Mouse (Mus musculus) lung, postnatal 4 days (tissue): ENCODE data around the gene 4930519P11Rik.

Experiments used
- DNase-seq, 2 experiments: peaks; one replicate each; pipeline ENCODE4 v3.0.0; 2021

Gene 4930519P11Rik

DNA sequence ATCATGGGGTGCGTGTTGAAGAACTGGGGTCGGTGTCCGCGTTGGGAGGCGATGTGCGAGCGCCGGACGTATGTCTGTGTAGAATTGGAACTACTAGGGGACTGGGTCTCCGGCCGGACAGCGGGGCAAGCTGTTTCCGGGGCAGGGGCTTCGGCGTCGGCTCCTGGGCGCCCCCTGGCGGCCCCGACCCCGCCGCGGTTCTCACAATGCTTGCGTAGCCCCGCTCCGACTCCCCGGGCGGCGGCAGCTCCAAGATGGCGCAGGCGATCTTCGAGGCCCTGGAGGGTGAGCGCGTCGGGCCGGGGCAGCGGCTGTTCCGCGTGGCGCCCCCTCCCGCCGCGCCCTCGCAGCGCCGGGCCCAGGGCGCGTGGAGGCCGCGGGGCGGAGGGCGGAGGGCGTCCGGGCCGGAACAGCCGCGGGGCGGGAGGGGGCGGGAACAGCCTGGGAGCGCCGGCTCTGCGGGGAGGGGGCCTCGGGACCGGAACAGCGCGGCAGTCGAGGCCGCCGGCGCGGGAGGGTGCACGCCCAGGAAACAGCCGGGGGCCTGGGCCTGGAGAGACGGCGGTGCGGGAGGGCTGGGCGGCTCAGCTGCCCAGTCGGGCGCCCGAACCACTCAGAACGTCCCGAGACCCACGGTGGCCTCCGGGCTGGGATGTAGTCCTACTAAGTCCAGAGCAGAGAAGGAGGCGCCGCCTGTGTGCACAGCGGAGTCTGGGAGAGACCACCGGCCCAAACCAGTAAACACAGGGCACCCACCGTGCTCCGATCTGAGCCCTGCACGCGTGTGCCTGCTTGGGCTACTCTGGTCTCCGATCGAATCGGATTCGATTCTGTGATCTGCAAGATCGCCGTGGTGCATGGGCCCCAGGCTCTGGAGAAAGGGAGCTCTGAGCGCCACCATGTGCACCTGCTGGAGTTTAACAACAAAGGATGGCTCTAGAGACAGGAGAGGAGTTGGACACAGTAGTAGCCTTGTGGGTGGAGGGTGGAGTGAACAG lies at the start of gene 4930519P11Rik, which contains the start of gene Zfp341:
Gene 4930519P11Rik, minus strand, starts transcription at position 320 of the 998 bp plus-strand sequence.
Gene Zfp341, plus strand, starts transcription at position 180 of the 998 bp plus-strand sequence.
- peak; percentile 94 to 97 for DNase-seq

DNA sequence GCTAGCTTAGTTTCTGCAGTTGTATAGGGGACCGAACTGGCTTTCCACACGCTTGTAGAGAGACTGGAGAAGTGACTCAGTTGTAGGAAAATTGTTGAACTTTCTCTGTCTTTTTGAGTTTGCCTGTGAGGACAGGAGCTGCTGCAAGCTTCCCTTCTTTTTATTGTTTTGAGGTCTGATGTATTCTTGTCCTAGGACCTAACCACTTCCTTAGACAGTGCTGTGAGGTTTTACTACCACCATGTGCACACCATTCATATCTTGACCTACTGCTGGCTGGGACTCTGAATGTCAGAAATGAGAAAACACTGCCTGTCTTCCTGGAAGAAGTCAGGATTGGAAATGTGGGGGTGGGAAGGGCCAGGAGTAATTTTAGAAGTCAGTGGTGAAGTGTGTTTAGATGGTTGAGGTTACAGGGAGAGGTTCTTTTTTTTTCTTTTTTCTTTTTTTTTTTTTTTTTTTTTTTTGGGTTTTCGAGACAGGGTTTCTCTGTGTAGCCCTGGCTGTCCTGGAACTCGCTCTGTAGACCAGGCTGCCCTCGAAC lies 46.4 kb upstream of the 4930519P11Rik start:
- DNase-seq = no peak

DNA sequence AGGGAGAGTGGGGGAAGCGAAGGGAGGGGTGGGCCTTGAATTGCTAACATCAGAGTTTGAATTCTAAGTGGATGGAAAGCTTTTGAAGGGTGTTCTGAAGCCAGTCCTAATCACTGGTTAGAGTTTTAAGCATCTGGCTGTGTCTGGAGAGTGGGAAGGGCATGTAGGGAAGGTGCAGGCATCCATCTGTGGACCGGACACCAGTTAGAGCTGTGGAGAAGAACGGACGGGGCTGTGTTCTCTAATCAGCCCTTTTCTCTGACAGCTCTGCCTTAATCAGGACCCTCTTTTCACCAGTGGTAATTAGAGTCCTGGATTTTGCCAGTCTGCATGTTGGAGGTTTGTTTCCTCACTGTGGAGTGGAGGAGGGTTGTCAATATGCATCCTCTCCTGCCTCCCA lies 45.8 kb upstream of the 4930519P11Rik start:
- DNase-seq = no peak

DNA sequence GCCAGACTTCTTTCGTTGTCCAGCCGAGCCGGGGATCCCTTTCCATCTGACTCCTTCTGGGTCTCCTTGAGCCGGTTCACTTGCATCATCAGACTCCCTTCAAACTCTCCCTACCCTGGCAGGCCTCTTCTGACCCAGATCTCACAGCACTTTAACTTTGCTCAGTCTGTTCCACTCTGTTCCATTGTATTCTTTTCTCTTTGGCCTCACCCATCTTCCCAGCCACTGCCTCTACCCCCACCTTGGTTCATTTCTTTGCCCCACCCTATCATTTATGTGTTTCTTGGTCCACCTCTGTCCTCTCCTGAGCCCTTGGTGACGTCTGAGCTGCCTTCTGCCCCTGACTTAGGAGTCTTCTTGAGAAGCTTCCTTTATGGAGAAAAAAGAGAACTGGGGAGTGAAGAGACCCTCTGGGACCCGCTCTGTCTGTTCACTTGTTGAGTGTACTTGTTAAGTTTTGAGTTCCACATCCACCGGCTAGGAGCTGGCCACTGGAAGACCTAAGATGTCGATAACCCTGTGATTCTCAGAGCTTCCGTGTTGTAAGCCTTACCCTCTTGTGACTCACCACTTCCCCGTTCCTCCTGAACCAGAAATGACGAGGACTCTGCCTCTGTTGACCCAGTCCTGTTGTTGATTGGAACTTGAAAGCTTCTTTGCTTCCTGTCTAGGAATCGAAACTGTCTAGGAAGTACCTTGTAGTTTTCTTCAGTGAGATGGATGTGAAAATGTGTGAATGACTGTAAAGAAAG lies 44.4 kb upstream of the 4930519P11Rik start:
- DNase-seq = peak; percentile 46 to 64

DNA sequence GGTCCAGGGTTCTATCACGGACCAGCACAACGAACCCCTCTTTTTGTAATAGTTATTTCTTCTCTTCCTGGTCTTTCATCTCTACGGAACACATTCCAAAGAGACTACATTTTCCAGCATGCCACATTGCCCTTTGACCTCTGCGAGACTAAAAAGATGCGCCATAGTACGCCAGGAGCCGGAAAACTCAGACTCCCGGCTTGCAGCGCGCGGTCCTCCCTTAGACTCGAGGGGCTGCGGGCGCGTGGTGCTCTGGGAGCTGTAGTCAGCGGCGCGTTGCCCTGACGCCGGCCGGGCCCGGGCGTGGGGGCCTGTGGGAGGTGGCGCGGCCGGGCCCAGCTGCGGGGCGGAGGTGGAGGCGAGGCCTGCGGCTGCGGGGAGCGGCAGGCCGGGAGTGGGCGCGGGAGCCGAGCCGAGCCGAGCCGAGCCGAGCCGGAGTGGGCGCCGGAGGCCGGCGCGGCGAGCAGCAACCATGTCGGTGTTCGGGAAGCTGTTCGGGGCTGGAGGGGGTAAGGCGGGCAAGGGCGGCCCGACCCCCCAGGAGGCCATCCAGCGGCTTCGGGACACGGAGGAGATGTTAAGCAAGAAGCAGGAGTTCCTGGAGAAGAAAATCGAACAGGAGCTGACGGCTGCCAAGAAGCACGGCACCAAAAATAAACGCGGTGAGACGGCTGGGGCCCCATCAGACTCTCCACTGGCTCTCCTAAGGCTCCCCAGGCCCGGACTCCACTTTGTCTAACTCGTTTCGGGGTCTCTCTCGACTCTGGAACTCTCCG lies 43.7 kb upstream of the 4930519P11Rik start:
- peak; percentile 98 to 99 for DNase-seq

DNA sequence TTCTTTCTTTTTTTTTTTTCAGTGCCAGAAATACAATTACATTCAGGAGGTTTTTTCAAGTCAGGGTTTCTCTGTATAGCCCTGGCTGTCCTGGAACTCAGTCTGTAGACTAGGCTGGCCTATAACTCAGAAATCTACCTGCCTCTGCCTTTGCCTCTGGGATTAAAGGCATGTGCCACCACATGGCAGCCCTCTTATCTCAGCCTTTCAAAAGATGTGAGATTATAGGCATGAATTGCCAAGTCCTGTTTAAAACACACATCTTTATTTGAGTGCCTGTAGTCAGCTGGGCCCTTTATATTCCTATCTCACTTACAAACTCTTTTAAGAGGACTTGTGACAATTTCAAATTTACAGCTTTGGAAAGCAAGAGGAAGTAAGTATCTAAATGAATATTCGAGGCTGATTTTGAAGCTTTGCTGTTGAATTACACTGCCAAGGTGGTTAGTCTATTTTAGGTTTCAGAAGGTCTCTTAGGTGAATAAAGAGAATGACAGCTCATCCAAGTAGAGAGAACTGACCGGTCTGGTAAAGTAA lies 42.7 kb upstream of the 4930519P11Rik start:
- no peak for DNase-seq

DNA sequence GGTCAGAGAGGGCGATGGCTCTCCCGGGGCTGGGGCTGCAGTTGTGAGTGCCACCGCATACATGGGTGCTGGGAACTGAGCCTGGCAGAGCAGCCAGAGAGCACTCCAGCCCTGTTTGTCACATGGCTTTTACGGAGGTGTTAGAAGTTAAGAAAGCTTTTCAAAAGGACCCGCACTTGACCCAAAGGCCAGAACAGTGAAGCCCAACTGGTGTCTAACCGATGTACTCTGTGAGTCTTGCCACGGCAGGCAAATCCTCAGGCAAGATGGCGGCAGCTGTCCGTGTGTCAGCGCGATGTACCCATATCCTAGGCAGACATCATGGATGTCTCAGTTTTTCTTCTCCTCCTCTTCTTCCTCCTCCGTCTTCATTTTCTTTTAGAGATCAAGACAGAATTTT lies 41.7 kb upstream of the 4930519P11Rik start:
- no peak for DNase-seq

DNA sequence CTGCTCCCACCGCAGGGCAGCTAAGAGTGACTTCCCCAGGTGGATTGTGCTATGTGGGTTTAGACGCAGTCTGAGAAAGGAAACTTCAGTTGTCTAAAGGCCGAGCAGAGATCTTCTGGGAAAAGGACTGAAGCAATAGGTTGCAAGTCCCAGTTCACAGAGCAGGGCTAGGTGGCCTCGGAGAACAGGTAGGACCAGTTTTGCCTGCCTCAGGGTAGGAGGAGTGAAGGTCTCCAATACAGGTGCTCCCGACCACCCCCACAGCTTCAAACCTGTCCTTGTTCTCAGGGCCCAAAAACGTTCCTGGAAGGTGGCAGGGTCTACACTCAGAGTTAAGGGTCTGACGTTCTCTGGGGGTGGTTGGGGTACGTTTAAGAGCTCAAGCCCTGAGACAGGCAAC lies 38.1 kb upstream of the 4930519P11Rik start, which contains the start of gene Chmp4b:
Gene Chmp4b, plus strand, starts transcription at position 343 of the 400 bp plus-strand sequence.
- peak; percentile 56 to 72 for DNase-seq

DNA sequence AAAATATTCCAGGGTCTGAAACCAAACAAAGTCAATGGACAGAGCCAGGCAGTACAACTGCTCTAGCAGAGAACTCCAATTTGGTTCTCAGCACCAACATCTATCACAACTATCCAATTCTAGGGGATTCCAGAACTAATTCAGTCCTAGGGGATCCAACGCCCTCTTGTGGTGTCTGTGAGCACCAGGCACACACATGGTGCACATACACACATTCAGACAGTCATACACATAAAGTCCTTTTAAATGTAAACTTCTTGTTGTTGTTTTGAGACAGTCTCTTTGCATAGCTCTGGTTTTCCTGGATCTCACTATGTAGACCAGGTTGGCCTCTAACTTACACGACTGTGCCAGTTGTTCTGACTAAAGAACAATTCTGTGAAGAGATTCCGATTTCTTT lies 37.2 kb upstream of the 4930519P11Rik start:
- DNase-seq = no peak

DNA sequence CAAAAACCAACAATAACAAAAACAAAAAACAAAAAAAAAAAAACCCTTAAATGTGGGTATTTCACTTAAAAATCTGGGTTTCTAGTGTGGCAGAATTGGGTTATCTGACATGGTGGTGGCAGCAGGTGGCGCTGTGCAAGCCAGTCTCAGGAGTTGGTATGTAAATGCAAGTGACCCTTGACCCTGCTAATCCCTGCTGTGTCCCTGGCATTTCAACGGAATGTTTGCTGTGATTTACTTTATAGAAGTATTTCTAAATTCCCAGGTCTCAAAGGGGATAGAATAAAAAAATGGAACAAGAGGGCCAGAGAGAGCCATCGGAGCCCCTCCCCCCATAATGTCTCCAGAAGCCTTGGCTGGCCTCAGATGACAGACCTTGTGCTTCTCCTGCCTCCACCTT lies 34.8 kb upstream of the 4930519P11Rik start:
- DNase-seq = no peak

DNA sequence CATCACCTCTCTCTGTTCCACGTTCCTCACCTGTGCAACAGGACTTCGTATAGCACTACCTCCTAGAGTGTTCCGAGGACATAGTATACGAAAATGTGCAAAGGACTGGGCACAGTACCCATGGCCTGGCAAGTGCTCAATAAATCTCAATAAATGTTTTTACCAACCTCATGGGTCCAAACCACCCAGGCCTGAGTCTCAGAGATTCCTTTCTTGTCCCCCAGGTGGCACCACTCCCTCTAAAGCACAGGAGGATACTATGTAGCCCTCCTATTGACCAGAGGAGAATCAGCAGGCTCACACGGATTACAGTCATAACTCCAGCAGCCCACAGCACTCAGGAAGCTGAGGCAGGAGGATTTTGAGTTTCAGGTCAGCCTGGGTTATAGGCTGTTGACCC lies 33.4 kb upstream of the 4930519P11Rik start:
- peak in 1 of 2 experiments; percentile 51 for DNase-seq

DNA sequence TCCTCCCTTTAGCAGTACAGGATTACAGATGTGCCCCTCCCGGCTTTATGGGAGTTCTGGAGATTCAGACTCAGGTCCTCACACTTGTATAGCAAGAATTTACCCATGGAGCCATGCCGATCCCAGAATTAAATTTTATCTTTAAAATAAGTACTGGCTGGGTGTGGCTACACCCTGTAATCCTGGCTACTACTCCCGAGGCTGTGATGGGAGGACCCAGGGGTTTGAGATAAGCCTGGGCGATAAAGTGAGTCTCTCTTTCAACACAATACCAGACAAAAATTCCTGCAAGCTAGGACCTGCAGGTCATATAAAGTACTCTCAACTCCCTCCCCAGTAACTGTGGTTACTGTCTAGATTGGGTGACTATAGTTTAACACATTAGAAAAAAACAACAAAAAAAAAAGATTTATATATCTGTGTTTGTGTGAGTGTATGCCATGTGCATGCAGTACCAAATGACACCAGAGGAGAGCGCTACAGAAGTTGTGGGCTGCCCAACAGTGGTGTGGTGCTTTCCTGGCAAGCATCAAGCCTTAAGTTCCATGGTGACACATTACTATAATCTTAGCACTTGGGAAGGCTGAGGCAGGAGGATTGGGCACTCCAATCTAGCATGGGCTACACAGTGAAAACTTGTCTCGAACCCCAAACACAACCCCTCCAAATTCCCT lies 29.6 kb upstream of the 4930519P11Rik start:
- DNase-seq = no peak

DNA sequence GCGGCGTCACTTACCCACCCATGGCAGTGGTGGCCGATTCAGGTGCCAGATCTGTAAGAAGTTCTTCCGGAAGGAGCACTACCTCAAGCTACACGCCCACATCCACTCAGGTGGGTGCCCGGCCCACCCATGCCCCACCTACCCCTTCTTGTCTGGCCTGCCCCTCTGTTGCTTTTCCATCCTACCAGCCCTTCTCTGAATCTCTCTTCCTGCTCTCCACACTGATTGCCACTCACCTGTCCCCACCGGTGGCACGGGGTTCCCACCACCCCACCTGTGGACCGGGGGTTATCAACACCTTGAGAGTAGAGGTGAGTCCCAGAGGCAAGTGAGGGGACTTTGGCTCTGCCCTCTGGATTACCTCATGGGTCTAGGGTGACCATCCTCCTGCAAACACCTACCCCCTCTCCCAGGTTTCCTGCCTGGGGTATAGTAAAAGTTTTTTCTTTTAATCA lies 28.8 kb upstream of the 4930519P11Rik start:
- DNase-seq = peak; percentile 29 to 74

DNA sequence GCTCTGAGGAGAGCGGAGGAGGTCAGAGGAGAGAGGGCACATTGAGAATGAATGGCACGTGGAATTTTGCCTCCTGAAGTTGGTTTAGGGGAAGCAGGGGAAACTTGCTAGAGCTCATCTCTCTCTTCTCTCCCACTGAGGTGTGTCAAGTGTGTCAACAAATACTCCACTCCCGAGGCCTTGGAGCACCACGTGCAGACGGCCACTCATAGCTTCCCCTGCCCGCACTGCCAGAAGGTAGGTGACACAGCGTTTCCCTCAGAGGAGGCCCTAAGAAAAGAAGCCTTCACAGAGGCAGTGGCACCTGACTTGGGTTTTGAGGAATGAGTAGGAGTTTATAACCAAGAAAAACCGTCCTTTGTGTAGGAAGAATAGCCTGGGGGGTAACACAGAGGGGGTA lies 27.9 kb upstream of the 4930519P11Rik start:
- DNase-seq = peak in 1 of 2 experiments; percentile 79

DNA sequence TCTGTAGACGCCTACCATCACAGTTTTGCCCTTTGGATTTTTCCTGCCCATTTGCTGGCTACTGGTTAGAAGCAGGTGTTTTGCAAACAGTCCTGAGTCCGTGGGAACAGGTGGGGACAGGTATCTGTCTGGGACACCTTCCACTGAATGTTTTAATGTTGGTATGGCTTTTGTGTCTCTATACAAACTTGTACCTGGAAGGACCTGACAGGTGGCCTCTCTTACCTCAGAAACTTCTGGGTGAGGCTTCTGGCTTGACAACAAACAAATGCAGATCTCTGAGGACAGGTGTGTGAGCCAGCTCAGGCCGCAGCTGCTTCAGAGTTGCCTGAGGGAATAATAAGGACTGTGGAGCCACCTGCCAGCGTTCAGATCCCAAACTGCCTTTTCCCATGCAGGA lies 25.9 kb upstream of the 4930519P11Rik start:
- DNase-seq = no peak

DNA sequence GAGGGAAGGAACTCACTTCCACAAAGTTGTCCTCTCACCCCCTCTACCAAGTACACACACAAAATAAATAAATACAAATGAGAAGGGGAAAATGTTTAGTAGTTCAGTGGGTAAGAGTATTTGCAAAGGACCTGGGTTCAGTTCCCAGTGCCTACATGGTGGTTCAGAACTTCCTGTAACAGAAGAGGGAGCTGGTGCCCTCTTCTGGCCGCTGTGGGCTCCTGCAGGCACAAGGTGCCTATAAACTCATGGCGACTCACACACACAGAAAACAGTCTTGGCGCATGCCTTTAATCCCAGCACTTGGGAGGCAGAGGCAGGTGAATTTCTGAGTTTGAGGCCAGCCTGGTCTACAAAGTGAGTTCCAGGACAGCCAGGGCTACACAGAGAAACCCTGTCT lies 25.3 kb upstream of the 4930519P11Rik start:
- DNase-seq = no peak

DNA sequence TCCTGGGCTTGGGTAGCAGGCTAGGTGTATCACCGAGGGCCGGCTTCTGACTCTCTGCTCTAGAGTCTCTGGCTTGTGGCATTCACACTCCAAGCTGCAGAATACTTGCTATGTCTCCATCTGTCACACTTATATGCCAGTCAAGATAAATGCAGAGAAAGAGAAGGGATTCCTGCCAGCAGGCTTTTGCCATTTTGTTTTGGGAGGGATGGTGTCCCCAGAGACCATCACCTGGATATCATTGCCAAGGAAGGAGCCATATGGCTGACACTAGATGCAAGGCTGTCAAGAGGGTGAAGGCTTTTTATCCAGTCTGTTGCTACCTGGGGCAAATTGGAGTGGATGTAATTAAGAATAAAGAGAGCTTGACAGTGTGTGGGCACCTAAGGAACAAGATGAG lies 22.6 kb upstream of the 4930519P11Rik start:
- no peak for DNase-seq

DNA sequence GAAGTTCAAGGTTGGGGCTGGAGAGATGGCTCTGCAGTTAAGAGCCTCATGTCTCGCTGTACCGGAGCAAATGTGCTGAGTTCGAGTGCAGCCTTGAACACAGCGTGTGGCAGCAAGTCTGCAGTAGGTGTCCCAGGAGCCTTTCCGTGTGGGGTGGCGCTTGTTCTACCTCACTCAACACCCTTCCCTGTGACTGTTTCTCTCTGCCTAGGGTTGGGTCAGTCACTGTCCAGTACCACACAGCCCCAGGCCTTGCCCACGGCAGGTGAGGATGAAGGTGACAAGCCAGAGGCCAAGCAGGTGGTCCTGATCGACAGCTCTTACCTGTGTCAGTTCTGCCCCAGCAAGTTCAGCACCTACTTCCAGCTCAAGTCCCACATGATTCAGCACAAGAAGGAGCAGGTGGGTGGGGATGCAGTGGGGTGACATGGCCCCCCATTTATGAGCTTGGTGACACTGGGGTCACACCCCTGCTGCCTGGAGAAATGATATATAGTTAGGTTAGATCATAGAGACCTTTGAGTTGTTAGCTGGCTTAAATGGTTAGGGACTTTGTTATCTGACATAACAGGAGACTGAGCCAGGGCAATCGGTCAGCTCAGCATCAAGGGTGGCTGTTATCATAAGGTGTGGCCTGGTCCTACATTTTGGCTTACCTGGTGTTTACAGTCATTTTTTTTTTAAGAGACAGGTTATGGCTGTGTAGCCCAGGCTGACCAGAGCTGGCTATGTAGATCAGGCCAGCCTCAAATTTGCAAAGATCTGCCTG lies 20.8 kb upstream of the 4930519P11Rik start:
- no peak for DNase-seq

DNA sequence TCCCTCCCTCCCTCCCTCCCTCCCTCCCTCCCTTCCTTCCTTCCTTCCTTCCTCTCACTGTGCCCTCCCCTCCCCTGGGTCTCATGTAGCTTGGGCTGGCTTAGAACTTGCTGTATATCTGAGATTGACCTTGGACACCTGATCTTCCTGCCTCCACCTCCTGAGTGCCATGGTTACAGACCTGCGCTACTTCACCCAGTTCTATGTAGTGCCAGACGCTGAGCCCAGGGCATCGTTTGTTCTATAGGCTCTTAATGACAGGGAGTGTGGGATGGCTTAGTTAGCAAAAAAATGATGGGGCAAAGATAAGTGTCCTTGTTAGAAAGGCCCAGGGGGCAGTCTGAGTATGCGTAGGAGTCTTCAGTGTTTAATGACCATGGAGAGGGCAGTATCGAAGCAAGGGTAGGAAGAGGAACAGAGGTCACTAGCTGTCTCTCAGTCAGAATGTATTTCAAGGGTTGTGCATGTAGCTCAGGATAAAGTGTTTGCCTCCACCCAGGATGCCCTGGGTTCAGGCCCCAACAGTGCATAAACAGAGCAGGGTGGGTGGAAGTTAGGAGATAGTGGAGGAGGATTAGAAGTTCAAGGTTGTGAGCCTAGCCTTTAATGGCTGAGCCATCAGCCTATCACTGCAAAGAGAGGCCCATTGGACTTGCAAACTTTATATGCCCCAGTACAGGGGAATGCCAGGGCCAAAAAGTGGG lies 20.0 kb upstream of the 4930519P11Rik start:
- DNase-seq = no peak

DNA sequence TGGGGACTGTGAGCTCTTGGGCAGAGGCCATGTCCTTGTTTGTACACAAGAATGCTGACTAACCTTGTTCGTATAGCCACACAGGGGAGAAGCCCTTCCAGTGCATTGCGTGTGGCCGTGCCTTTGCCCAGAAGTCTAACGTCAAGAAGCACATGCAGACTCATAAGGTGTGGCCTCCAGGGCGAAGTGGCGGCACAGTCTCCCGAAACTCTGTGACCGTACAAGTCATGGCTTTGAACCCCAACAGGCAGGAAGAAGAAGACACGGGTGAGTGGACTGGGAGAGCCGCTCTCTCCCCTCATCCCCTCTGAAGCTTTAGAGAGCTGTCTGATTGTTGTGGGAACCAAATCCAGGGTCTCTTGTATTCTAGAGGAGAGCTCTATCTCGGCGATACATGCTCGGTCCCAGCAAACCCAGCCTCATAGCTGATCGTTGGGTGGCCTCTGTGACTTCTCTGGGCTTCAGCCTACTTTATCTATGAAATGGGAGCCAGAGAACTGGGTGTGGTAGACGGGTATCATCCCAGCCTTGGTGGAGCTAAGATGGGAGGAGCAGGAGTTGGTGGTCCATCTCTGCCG lies 19.1 kb upstream of the 4930519P11Rik start:
- no peak for DNase-seq
